Mouse (Mus musculus) E14TG2a.4 (cell line): ENCODE results near the gene Mgmt.

Experiments used
- H3K27me3 ChIP-seq: 2 replicates; pipeline ENCODE4 v1.6.1; 2014; ENCODE audit warnings: low read length, control low read depth; ENCODE audit not compliant: insufficient read depth
- H3K36me3 ChIP-seq: 2 replicates; pipeline ENCODE4 v1.6.1; 2014; ENCODE audit warnings: low read length, control low read depth; ENCODE audit not compliant: insufficient read depth
- H3K4me1 ChIP-seq: replicated peaks from 2 replicates; pipeline ENCODE4 v1.6.1; 2014; ENCODE audit warnings: low read depth, low read length, control low read depth
- H3K4me3 ChIP-seq: replicated peaks from 2 replicates; pipeline ENCODE4 v1.5.1; 2014; ENCODE audit warnings: mild to moderate bottlenecking, low read length
- H3K9me3 ChIP-seq: 2 replicates; pipeline ENCODE4 v1.6.1; 2014; ENCODE audit warnings: low read length, control low read depth
- CTCF ChIP-seq: conservative IDR thresholded peaks from 2 replicates; pipeline ENCODE4 v1.5.1; 2014; ENCODE audit warnings: low read length
- NANOG ChIP-seq: IDR thresholded peaks from 2 replicates; pipeline ENCODE4 v1.6.1; 2014; ENCODE audit warnings: borderline replicate concordance, low read length, mixed read lengths
- POU5F1 ChIP-seq: IDR thresholded peaks from 2 replicates; pipeline ENCODE4 v1.6.1; 2014; ENCODE audit warnings: low read length, borderline replicate concordance

The Mgmt gene

DNA sequence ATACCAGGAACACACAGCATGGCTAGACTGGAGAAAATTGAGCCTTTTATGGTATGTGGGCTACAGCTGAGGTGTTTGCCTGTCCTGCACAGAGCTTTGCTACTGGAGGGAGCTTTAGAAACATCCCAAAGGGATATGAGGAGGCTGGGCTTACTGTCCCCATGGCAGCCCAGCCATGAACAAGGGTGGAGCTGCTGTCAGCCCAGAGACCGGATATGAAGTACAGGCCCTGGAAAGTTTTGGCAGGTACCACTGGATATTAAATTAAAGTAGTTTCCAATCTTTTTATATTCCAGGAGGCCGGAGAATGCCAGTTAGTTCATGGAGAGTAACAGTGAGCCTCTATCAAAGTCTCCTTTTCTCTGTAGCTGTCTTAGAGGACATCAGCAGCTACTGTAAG is 116.0 kb downstream of the Mgmt start:
- Histone ChIP-seq H3K4me3 (no peak overlapping the region), H3K9me3 (peaks cover 7% of the 10 kb centered on the region; the same call in 1 of the 2 replicates), H3K36me3 (no peaks in the 10 kb centered on the region), H3K4me1 (peaks cover 8% of the 10 kb centered on the region), H3K27me3 (no peaks in the 10 kb centered on the region)
- TF ChIP-seq NANOG = no peak
- TF ChIP-seq POU5F1 = no peak
- no peak for TF ChIP-seq CTCF

DNA sequence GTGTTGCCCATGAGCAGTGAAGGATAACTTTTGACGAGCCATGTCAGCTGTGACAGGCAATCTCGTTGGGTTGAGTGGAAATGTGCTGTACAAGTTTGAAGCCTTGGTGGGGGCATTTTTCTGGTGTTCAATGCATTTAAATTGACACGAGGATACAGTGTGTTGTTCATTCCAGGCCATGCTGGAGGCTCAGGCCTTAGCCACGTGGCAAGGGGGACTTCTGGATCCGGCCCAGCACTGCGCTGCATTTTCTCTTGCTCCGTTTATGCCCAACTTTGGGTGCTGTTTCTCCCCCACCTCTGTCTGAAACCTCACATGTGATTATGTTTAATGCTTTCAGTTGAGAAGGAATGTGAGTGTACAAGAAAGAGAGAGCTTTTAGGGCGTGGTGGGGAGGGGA is 118.3 kb downstream of the Mgmt start:
- H3K9me3 ChIP-seq = peaks cover 7% of the 10 kb centered on the region; the same call in 1 of the 2 replicates
- H3K27me3 ChIP-seq = no peaks in the 10 kb centered on the region
- H3K36me3 ChIP-seq = no peaks in the 10 kb centered on the region
- H3K4me3 ChIP-seq = no peak overlapping the region
- no peak for TF ChIP-seq NANOG
- no peak for TF ChIP-seq POU5F1
- TF ChIP-seq CTCF = no peak
- H3K4me1 ChIP-seq = peaks cover 8% of the 10 kb centered on the region

DNA sequence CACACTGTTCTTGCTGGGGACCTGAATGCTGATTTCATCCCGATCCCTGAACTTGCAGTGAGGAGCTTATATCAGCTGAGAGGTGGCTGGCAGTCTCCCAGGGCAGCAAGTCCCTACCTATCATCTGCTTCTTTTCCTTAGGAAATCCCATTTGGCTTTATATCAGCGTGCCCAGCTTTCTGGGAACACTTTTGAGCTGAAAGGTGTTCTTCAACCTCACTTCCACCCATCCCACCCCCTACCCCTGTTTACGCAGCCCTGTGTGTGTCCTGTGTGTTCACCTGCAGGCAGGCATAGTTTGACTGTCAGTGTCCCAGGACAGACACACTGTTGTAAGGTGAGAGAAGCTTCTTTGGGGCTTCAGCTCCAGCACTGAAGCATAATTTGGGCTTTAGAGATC is 119.0 kb downstream of the Mgmt start:
- no peaks in the 10 kb centered on the region for H3K36me3 ChIP-seq
- peaks cover 8% of the 10 kb centered on the region for H3K4me1 ChIP-seq
- TF ChIP-seq NANOG (no peak), CTCF (no peak), POU5F1 (no peak)
- peaks cover 7% of the 10 kb centered on the region; the same call in 1 of the 2 replicates for H3K9me3 ChIP-seq
- no peaks in the 10 kb centered on the region for H3K27me3 ChIP-seq
- H3K4me3 ChIP-seq = no peak overlapping the region

DNA sequence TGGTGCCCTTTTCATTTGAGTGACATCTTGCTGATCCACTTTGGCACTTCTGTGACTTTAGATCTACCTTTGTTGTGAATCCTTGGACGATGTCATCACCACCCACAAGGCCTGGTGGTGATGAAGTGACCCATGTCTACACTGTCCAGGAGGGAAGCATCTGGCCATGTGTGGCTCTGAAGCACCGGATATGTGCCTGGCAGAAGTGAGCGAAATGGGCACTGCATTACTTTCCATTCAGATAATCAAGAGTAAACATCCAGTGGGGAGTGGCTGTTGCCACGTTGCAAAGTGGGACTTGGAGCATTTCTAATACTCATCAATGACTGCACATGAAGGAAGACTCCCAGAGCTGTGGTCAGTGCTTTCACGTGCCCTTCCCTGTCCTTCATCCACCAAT is 124.2 kb downstream of the Mgmt start:
- no peak for TF ChIP-seq POU5F1
- no peak for TF ChIP-seq CTCF
- no peak for TF ChIP-seq NANOG
- no peaks in the 10 kb centered on the region for H3K27me3 ChIP-seq
- peaks cover 7% of the 10 kb centered on the region; the same call in 1 of the 2 replicates for H3K9me3 ChIP-seq
- no peak overlapping the region for H3K4me3 ChIP-seq
- peaks cover 4% of the 10 kb centered on the region; the same call in 1 of the 2 replicates for H3K36me3 ChIP-seq
- H3K4me1 ChIP-seq = 0 out of 2 replicates have a peak, but pooled peaks cover under 1% of the 10 kb centered on the region

DNA sequence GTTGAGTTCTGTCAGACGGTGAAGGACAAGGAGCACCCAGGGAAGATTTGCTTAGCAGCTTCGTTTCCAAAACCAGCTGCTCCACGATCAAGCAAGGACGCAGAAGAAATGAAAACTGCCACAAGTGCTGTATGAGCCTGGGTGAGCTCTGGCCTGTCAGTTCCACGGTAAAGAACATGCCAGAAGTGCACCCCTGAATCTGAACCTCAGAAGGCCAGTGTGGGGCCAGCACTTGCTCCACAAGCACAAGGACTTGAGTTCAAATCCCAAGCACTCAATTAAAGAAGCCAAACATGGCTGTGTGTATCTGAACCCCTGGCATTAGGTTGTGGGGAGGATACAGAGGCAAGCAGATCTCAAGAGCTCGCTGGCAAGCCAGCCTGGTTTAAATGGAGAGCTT is 125.8 kb downstream of the Mgmt start:
- H3K4me1 ChIP-seq = no peaks in the 10 kb centered on the region
- H3K36me3 ChIP-seq = peaks cover 4% of the 10 kb centered on the region; the same call in 1 of the 2 replicates

DNA sequence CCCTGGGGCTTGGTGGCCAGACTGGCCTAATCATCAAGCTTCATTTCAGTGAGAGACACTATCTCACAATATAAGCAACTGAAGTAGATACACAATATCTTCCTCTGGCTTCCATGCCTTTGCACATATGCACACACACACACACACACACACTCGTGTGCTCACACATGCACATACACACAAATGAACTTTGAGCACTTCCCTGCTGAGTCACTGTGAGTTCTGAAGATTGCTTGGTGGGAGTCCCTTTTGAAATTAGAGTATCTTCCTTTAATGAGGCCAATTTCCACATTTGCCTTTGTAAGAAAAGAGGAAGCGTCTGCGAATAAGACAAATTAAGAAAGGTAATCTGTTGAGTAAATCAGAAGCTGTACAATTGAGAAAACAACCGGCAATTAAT is 136.4 kb downstream of the Mgmt start:
- TF ChIP-seq NANOG (peak; percentile 55; the same call in 1 of the 2 replicates), POU5F1 (no peak), CTCF (no peak)
- peaks cover 13% of the 10 kb centered on the region for H3K9me3 ChIP-seq
- no peaks in the 10 kb centered on the region for H3K4me1 ChIP-seq
- peaks cover 5% of the 10 kb centered on the region; the same call in 1 of the 2 replicates for H3K36me3 ChIP-seq
- no peaks in the 10 kb centered on the region for H3K27me3 ChIP-seq
- H3K4me3 ChIP-seq = no peak overlapping the region

More for the DNA sequence above, 125.8 kb downstream of the Mgmt start:
- no peaks in the 10 kb centered on the region for H3K9me3 ChIP-seq
- no peak for TF ChIP-seq CTCF
- no peak for TF ChIP-seq NANOG
- no peak for TF ChIP-seq POU5F1
- no peak overlapping the region for H3K4me3 ChIP-seq
- no peaks in the 10 kb centered on the region for H3K27me3 ChIP-seq

DNA sequence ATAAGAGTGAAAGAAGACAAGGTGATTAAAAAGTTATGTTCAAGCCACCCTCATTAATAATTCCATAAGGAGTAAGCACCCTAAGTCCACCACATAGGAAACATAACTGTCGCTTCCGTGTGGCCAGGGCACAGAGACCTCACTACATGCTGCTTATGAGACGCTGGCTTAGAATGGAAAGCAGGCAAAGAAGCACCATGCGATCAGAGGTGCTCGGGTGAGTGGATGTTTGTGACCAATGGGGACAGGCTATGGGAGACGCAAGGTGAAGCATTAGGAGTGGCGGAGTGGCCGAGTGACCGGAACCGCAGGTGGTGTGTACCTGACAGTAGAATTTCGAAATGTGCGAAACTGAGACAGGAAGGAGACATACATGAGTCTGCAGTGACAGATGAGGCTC is 138.8 kb downstream of the Mgmt start:
- no peak overlapping the region for H3K4me3 ChIP-seq
- H3K36me3 ChIP-seq = peaks cover 5% of the 10 kb centered on the region; the same call in 1 of the 2 replicates
- peaks cover 13% of the 10 kb centered on the region for H3K9me3 ChIP-seq
- H3K4me1 ChIP-seq = no peaks in the 10 kb centered on the region; the same call in 1 of the 2 replicates
- no peak for TF ChIP-seq POU5F1
- no peak for TF ChIP-seq CTCF
- no peak for TF ChIP-seq NANOG
- no peaks in the 10 kb centered on the region for H3K27me3 ChIP-seq

DNA sequence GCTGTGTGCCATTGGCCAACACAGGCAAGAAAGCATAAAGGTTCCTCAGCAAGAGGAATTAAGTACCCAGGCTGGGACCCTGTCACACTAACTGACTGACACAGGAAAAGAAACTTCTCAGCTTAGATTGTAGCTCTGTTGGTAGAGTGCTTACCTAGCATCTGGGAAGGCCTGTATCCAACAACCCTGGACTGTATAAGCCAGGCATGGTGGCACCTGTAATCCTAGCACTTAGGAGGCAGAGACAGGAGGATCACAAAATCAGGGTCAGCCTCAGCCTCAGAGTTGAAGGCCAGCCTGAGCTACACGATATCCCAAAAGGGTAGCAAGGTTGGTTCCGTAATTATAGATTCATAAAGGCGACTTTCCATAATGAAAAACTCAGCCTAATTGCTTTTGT is 140.6 kb downstream of the Mgmt start:
- no peak overlapping the region for H3K4me3 ChIP-seq
- H3K36me3 ChIP-seq = no peaks in the 10 kb centered on the region
- H3K27me3 ChIP-seq = no peaks in the 10 kb centered on the region
- no peaks in the 10 kb centered on the region; the same call in 1 of the 2 replicates for H3K4me1 ChIP-seq
- TF ChIP-seq CTCF (no peak), POU5F1 (no peak), NANOG (no peak)
- peaks cover 8% of the 10 kb centered on the region for H3K9me3 ChIP-seq

DNA sequence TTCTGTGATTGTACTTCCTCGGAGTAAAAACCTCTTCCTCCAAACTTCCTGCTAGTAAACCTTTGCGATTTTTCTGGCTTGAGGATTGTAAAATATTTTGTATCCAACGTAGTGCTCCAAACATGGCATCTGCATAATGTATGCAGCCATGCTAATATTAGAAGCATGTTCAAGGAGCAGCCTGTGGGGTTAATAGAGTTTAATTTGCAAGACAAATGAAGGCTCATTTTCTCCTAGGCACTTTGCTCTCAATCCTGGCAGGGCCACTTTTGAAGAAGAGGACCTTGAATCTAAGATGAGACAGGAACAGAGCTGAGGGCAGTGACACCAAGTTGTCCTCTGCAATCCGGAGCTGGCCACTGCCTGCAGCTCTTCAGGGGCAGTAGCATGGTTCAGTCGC is 141.5 kb downstream of the Mgmt start:
- H3K4me3 ChIP-seq = no peak overlapping the region
- H3K9me3 ChIP-seq = no peaks in the 10 kb centered on the region
- H3K4me1 ChIP-seq = no peaks in the 10 kb centered on the region; the same call in 1 of the 2 replicates
- H3K36me3 ChIP-seq = no peaks in the 10 kb centered on the region
- no peaks in the 10 kb centered on the region for H3K27me3 ChIP-seq
- no peak for TF ChIP-seq NANOG
- TF ChIP-seq CTCF = no peak
- TF ChIP-seq POU5F1 = no peak

DNA sequence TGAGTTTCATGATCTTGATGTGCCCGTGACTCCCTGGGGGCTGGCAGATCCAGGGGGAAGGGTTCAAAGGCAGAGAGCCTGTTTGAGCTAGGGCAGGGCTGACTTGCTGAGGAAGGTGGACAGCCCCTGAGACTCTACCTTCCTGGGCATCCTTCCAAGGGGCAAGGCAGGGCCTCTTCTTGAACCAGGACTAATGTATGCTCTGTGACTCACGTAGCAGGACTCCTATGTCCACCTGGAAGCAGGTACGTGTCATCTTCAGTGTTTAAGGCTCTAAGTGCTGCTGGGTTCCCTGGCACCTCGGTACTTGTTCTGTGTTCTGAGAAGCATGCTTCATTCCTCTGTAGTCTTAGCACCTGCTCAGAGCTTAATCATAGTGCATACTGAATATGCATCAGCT is 143.1 kb downstream of the Mgmt start:
- no peaks in the 10 kb centered on the region for H3K36me3 ChIP-seq
- H3K27me3 ChIP-seq = no peaks in the 10 kb centered on the region
- no peak overlapping the region for H3K4me3 ChIP-seq
- H3K4me1 ChIP-seq = peaks cover 6% of the 10 kb centered on the region
- no peaks in the 10 kb centered on the region for H3K9me3 ChIP-seq
- no peak for TF ChIP-seq CTCF
- no peak for TF ChIP-seq POU5F1
- TF ChIP-seq NANOG = no peak
